Mouse (Mus musculus): ENCODE results near the gene Pnp. TPM values are rescaled to one million over a fixed set of nuclear protein-coding genes. Genes with fewer than 3 reads are reported as not detected.
"Not testable (repeated sequence)": the region's sequence is repeated elsewhere in the genome, so short reads cannot be mapped to it uniquely, and the experiment has no call there.

Pnp gene
- polyA plus RNA-seq (2015; fragmentation: Nextera tagmentation; extraction: Ambion mirVana) = 78.2 and 79.3 TPM in 2 replicates

GRCm38 (mm10) chr14:50930754-50931492 lies at the start of gene Pnp, which contains the start of gene Pip4p1:
Gene Pnp (plus strand): TSS chr14:50931082.
Gene Pip4p1 (minus strand): TSS chr14:50930856.
- Histone ChIP-seq H3K36me3 (ENCODE audit: insufficient read depth, low read length) (peaks cover 29% of the 10 kb centered on the region), H3K4me3 (ENCODE audit: low read length) (peak within 1 kb of the TSS; percentile 86), H3K4me2 (replicated peaks; ENCODE audit: low read depth, low read length) (peak within 1 kb of the TSS; percentile 66), H3K27me3 (ENCODE audit: insufficient read depth, low read length) (no peaks in the 10 kb centered on the region), H3K4me1 (ENCODE audit: insufficient read depth, low read length) (peaks cover 19% of the 10 kb centered on the region), H3K9ac (replicated peaks; ENCODE audit: low read length) (peak within 1 kb of the TSS; percentile 93), H3K9me3 (ENCODE audit: low read length) (no peaks in the 10 kb centered on the region), H3K27ac (ENCODE audit: low read length) (peak within 1 kb of the TSS; percentile 85)
- under 1% methylated on average over 58 of the region's 68 CpGs for WGBS
- peak; percentile 100 for ATAC-seq (ENCODE audit: low FRiP score, low TSS enrichment)

DNA sequence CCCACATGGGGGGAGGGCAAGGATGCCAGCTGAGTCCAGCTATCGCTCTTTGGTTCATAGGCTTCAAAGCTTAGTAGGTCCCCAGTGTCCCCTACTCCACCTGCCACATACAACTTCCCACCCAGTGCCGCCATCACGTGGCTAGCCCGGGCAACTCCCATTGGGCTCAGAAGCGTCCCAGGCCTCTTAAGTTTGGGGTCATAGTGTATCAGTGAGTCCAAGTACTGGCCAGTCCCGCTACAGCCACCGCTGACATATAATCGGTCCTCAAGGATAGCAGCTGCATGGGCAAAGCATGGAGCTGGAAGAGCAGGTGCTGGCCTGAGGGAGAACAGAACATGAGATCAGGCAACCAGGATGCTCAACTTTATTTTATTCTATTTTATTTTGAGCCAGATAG lies 39.3 kb upstream of the Pnp start:
- no peak overlapping the region for H3K27ac ChIP-seq (ENCODE audit: low read length)
- H3K9ac ChIP-seq (replicated peaks; ENCODE audit: low read length) = no peak overlapping the region
- H3K9me3 ChIP-seq (ENCODE audit: low read length) = no peaks in the 10 kb centered on the region
- no peaks in the 10 kb centered on the region for H3K36me3 ChIP-seq (ENCODE audit: insufficient read depth, low read length)
- no peak overlapping the region for H3K4me2 ChIP-seq (replicated peaks; ENCODE audit: low read depth, low read length)
- no peak overlapping the region for H3K4me3 ChIP-seq (ENCODE audit: low read length)
- WGBS = 95% methylated on average over 8 of the region's 8 CpGs
- ATAC-seq (ENCODE audit: low FRiP score, low TSS enrichment) = no peak
- H3K27me3 ChIP-seq (ENCODE audit: insufficient read depth, low read length) = peaks cover 7% of the 10 kb centered on the region; the same call in 1 of the 2 replicates
- peaks cover 9% of the 10 kb centered on the region for H3K4me1 ChIP-seq (ENCODE audit: insufficient read depth, low read length)

DNA sequence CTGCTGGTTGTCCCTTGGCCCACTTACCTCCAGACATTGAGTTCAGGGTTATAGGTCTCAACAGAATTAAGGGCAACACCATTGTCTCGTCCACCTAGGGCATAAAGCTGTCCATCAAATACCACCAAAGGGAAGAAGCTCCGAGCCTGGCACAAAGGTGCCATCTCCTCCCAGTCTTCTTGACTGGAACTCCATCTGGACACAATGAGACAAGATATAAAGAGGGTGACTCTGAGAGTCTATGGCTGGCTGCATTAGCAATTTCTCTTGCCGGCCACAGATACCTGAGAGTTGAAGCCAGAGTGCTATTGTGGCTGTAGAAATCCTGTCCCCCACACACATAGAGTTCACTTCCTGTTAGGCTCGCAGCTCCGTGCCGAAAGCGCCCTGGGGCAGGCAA lies 38.8 kb upstream of the Pnp start:
- Histone ChIP-seq H3K9ac (replicated peaks; ENCODE audit: low read length) (no peak overlapping the region), H3K4me1 (ENCODE audit: insufficient read depth, low read length) (peaks cover 14% of the 10 kb centered on the region), H3K4me2 (replicated peaks; ENCODE audit: low read depth, low read length) (no peak overlapping the region), H3K27ac (ENCODE audit: low read length) (no peak overlapping the region), H3K9me3 (ENCODE audit: low read length) (no peaks in the 10 kb centered on the region), H3K4me3 (ENCODE audit: low read length) (no peak overlapping the region), H3K36me3 (ENCODE audit: insufficient read depth, low read length) (no peaks in the 10 kb centered on the region), H3K27me3 (ENCODE audit: insufficient read depth, low read length) (peaks cover 7% of the 10 kb centered on the region; the same call in 1 of the 2 replicates)
- WGBS = 85% methylated on average over 7 of the region's 7 CpGs
- no peak for ATAC-seq (ENCODE audit: low FRiP score, low TSS enrichment)

GRCm38 (mm10) chr14:50892541-50893459 lies 38.1 kb upstream of the Pnp start:
- Histone ChIP-seq H3K27ac (ENCODE audit: low read length) (no peak overlapping the region), H3K36me3 (ENCODE audit: insufficient read depth, low read length) (no peaks in the 10 kb centered on the region), H3K9ac (replicated peaks; ENCODE audit: low read length) (no peak overlapping the region), H3K4me2 (replicated peaks; ENCODE audit: low read depth, low read length) (no peak overlapping the region), H3K4me3 (ENCODE audit: low read length) (no peak overlapping the region), H3K27me3 (ENCODE audit: insufficient read depth, low read length) (peaks cover 13% of the 10 kb centered on the region; the same call in 1 of the 2 replicates), H3K9me3 (ENCODE audit: low read length) (no peaks in the 10 kb centered on the region), H3K4me1 (ENCODE audit: insufficient read depth, low read length) (peaks cover 15% of the 10 kb centered on the region)
- no peak; the same call in 1 of the 2 replicates for ATAC-seq (ENCODE audit: low FRiP score, low TSS enrichment)
- 77% methylated on average over 22 of the region's 22 CpGs for WGBS

GRCm38 (mm10) chr14:50895407-50895806 lies 35.5 kb upstream of the Pnp start:
- no peak overlapping the region for H3K9ac ChIP-seq (replicated peaks; ENCODE audit: low read length)
- H3K27ac ChIP-seq (ENCODE audit: low read length) = no peak overlapping the region
- no peak overlapping the region for H3K4me3 ChIP-seq (ENCODE audit: low read length)
- peaks cover 15% of the 10 kb centered on the region for H3K4me1 ChIP-seq (ENCODE audit: insufficient read depth, low read length)
- H3K27me3 ChIP-seq (ENCODE audit: insufficient read depth, low read length) = peaks cover 14% of the 10 kb centered on the region; the same call in 1 of the 2 replicates
- H3K9me3 ChIP-seq (ENCODE audit: low read length) = no peaks in the 10 kb centered on the region
- H3K4me2 ChIP-seq (replicated peaks; ENCODE audit: low read depth, low read length) = no peak overlapping the region
- H3K36me3 ChIP-seq (ENCODE audit: insufficient read depth, low read length) = no peaks in the 10 kb centered on the region
- ATAC-seq (ENCODE audit: low FRiP score, low TSS enrichment) = no peak

- Histone ChIP-seq H3K4me3 (ENCODE audit: low read length) (peak overlapping the region; percentile 51), H3K9me3 (ENCODE audit: low read length) (no peaks in the 10 kb centered on the region), H3K36me3 (ENCODE audit: insufficient read depth, low read length) (no peaks in the 10 kb centered on the region), H3K4me1 (ENCODE audit: insufficient read depth, low read length) (peaks cover 15% of the 10 kb centered on the region), H3K9ac (replicated peaks; ENCODE audit: low read length) (peak overlapping the region; percentile 65), H3K4me2 (replicated peaks; ENCODE audit: low read depth, low read length) (peak overlapping the region; percentile 88), H3K27ac (ENCODE audit: low read length) (no peak overlapping the region), H3K27me3 (ENCODE audit: insufficient read depth, low read length) (peaks cover 14% of the 10 kb centered on the region; the same call in 1 of the 2 replicates)
- ATAC-seq (ENCODE audit: low FRiP score, low TSS enrichment) = peak; percentile 57; the same call in 1 of the 2 replicates
- 13% methylated on average over 19 of the region's 19 CpGs for WGBS
These were observed 34.7 kb upstream of the Pnp start for GRCm38 (mm10) chr14:50895985-50896746.

DNA sequence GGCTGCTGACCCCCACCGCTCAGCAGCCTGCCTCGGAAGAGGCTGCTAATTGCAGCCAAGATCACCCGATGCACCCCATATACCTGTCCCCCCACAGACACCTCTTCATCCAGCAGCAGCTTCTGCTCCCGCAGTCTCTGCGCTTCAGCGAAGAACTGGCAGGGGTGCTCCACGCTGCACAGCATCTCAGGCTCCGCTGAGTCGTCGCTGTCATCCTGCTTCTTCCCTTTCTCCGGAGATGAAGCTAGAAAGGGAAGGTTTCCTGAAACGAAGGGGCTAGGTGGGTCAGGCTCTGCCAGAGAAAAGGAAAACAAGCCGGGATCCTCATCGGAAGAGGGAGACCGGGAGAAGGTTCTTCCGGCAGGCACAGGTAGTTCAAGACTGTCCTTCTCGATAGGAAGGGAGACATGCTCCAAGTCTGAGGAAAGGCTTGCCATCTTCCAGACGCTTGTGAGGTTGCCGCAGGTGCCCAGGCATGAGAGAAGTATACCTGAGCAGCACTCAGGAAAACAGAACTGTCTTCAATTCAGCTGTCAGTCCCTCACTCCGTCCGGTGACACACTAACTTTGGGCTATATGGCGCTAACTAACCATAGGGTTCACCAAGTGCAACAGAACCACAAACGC lies 34.0 kb upstream of the Pnp start:
- Histone ChIP-seq H3K4me3 (ENCODE audit: low read length) (peak overlapping the region; percentile 51), H3K27ac (ENCODE audit: low read length) (no peak overlapping the region), H3K9me3 (ENCODE audit: low read length) (no peaks in the 10 kb centered on the region), H3K9ac (replicated peaks; ENCODE audit: low read length) (peak overlapping the region; percentile 65), H3K4me1 (ENCODE audit: insufficient read depth, low read length) (peaks cover 15% of the 10 kb centered on the region), H3K4me2 (replicated peaks; ENCODE audit: low read depth, low read length) (peak overlapping the region; percentile 88), H3K36me3 (ENCODE audit: insufficient read depth, low read length) (no peaks in the 10 kb centered on the region), H3K27me3 (ENCODE audit: insufficient read depth, low read length) (peaks cover 14% of the 10 kb centered on the region; the same call in 1 of the 2 replicates)
- 15% methylated on average over 23 of the region's 23 CpGs for WGBS
- ATAC-seq (ENCODE audit: low FRiP score, low TSS enrichment) = peak; percentile 7; the same call in 1 of the 2 replicates

DNA sequence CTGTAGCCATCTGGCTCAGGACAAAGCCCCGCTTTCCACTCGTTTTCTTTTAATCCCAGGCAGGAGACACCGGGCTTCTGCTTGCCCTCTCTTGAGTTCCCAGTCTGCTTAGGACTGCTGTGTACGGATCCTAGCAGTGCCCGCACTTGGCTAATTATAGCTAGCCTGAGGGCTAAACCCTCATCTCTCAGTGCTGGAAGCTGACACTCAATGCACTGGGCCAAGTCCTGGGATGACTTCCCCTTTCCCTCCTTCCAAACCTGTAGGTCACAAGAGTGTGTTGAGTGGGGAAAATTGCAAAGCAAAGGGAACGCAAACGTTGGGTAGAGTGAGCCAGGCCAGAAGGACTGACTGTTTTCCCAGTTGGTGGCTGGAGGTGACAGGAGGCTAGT lies 33.5 kb upstream of the Pnp start, which contains the start of gene Klhl33:
Gene Klhl33 (minus strand): TSS at position 134 of the 392 bp plus-strand sequence.
- Histone ChIP-seq H3K27ac (ENCODE audit: low read length) (no peak within 1 kb of the TSS), H3K36me3 (ENCODE audit: insufficient read depth, low read length) (no peaks in the 10 kb centered on the region), H3K4me1 (ENCODE audit: insufficient read depth, low read length) (peaks cover 15% of the 10 kb centered on the region), H3K9me3 (ENCODE audit: low read length) (no peaks in the 10 kb centered on the region), H3K4me2 (replicated peaks; ENCODE audit: low read depth, low read length) (peak within 1 kb of the TSS; percentile 88), H3K9ac (replicated peaks; ENCODE audit: low read length) (peak within 1 kb of the TSS; percentile 65), H3K4me3 (ENCODE audit: low read length) (peak within 1 kb of the TSS; percentile 51), H3K27me3 (ENCODE audit: insufficient read depth, low read length) (peaks cover 14% of the 10 kb centered on the region; the same call in 1 of the 2 replicates)
- no peak; the same call in 1 of the 2 replicates for ATAC-seq (ENCODE audit: low FRiP score, low TSS enrichment)
- WGBS = 49% methylated on average over 7 of the region's 7 CpGs

DNA sequence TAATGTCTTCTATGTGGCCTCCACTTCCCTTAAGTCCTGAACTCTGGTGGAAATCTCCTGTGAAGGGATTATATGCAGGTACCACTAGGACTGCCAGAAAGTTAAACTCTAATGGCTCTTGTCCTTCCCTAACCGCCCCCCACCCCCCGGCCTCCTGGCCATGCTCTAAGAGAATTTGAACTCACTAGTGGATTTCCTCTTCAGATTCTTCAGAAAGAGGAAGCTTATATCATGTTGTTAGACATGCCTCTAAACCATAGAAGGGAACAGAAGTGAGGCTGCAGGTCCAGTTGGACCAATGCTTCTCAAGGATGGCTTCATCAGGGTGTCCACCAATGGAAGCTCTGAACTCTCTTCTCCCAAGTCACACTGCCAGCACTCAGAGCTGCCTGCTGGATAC lies 32.9 kb upstream of the Pnp start:
- H3K9ac ChIP-seq (replicated peaks; ENCODE audit: low read length); H3K4me2 ChIP-seq (replicated peaks; ENCODE audit: low read depth, low read length): not testable (repeated sequence)
- WGBS = 100% methylated on average over 2 of the region's 2 CpGs

More for the DNA sequence above, 32.9 kb upstream of the Pnp start:
- H3K4me1 ChIP-seq (ENCODE audit: insufficient read depth, low read length) = peaks cover 15% of the 10 kb centered on the region
- H3K9me3 ChIP-seq (ENCODE audit: low read length); H3K36me3 ChIP-seq (ENCODE audit: insufficient read depth, low read length); H3K27ac ChIP-seq (ENCODE audit: low read length); ATAC-seq (ENCODE audit: low FRiP score, low TSS enrichment); H3K4me3 ChIP-seq (ENCODE audit: low read length): not testable (repeated sequence)
- H3K27me3 ChIP-seq (ENCODE audit: insufficient read depth, low read length) = peaks cover 14% of the 10 kb centered on the region; the same call in 1 of the 2 replicates

Data from kidney, embryonic 16.5 days (tissue).